Mouse (Mus musculus) B cell, adult 62 days (primary cell): ENCODE data around the gene Mvb12a. TPM values are rescaled to one million over a fixed set of nuclear protein-coding genes. Genes with fewer than 3 reads are reported as not detected.

ENCODE experiments used
- total RNA-seq: library from RNA; stranded (reverse); gene quantifications from 4 replicates; pipeline ENCODE4 v1.2.4, GENCODE M21; 2023

Gene Mvb12a
- total RNA-seq = 33.7 to 43.0 TPM (median 40.6 TPM) in 4 replicates

DNA sequence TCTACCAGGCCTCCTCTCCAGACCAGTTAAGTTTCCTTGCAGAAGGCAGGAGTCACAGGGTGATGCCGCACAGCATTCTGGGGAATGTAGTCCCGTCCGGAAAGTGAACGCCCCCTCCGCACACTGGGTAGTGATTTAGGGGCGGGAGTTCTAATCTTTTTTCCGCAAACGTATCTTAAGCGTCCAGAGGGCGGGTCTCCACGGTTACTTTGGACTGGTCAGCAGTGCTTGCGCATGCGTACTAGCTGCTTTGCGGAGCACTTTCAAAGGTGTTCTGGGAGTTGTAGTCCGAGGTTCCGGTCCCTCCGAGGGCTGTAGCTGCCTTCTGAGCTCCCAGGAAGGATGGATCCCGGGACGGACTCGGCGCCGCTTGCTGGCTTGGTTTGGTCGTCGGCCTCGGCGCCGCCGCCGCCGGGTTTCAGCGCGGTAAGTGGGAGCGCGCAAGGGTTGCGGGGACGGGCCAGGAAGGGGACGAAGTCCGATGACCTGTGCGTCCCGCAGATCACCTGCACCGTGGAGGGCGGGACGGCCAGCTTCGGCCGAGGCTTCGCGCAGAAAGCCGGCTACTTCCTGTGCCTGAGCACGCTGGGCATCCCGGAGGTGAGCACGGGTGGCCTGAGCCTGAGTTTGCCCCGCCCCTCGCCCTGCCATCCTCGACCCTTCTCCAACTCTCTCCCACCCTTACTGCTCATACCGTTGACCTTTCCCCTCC lies at the start of gene Mvb12a:
Gene Mvb12a (plus strand): TSS at position 291 of the 712 bp plus-strand sequence.

DNA sequence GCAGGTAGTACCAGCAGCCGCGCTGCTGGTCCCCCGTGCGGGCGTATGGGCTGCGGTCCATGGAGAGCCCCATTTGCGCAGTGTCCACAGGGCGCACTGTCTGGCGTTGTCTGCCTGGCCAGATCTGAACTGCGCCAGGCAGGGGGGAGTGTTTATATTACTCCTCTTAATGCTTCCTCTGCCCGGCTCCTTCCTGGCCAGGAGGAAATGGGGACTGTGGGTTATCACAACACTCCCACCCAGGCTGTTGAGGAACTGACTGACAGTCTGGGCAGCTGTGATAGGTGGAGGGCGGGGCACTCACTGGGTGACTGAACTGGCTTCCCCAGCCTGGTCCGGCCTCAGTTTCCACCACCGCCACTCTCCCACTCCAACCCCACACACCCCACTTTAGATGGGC lies 31.1 kb upstream of the Mvb12a start, which contains the start of gene Plvap:
Gene Plvap (minus strand): TSS at position 109 of the 400 bp plus-strand sequence.

DNA sequence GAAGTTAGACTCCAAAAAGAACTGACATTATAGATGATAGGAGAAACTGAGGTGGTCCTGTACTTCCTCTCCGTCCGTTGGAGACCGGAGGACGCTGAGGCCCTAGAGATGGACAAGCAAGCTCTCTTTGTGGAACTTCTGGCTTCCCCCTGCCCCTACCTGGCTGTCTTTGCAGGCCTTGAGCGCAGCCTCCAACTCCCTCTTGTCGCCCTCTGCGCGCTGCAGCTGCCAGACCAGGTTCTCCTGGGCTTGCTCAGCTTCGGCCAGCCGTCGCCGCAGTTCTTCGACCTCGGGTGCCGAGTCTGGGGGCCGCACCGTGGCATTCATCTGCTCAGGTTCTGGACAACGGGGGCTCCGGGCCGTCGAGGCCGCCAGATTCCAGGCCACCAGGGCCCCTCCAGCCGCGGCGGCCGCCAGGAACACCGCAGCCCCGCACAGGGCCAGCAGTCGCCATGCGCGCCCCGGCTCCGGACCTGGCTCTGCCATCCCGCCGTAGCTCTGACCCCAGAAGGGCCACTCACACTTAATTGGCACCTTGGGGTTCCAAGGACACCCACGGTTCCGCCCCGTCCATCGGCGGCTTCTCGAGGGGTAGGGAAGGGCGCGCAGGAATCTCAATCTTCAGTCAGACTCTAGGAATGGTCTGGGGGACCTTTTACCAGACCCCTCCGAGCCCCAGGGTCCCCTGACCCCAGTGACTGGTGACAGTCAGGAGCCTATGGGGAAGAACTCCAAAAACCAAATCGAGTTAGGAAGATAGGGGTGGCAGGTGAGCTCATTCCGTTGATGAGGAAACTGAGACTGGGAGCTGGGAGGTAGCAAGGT lies 17.3 kb upstream of the Mvb12a start, which contains the start of gene Ccdc194:
Gene Ccdc194 (minus strand): TSS at position 486 of the 825 bp plus-strand sequence.

DNA sequence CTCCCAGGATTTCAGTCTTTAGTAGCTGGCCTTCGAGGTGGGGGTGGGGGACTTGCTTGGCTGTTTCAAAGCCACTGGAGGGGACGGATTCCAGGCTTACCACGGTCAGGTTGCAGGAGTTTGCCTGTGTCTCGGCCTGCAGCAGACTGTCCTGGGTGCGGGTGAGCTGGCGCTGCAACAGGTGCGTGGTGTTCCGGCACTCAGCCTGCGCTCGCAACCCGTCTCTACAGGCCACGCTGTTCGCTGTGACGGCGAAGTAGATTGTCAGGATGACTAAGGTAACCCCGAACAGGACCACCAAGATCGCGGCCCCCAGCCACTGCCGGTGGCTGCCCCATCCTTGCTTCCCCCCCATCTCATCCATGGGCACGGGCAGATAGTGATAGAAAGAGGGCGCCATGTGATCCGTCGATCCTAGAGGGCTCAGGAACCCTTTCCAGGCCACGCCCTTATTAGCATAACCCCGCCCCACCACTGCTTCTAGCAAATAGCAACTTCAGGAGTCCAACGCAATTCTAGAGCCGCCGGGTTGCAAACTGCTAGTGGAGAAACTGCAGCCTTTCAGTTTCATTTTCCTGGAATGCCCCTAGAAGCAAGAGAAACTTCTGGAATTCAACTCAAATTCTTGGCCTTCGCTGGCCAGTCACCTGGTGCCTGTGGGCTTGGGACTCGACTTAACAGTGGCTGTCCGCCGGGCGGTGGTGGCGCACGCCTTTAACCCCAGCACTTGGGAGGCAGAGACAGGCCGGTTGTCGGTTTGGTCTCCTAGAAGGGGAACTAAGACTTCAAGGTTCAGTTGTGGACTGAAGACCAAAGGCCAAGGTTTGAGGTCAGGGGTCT lies 5.5 kb upstream of the Mvb12a start, which contains the start of gene Bst2:
Gene Bst2 (minus strand): TSS at position 429 of the 840 bp plus-strand sequence.

DNA sequence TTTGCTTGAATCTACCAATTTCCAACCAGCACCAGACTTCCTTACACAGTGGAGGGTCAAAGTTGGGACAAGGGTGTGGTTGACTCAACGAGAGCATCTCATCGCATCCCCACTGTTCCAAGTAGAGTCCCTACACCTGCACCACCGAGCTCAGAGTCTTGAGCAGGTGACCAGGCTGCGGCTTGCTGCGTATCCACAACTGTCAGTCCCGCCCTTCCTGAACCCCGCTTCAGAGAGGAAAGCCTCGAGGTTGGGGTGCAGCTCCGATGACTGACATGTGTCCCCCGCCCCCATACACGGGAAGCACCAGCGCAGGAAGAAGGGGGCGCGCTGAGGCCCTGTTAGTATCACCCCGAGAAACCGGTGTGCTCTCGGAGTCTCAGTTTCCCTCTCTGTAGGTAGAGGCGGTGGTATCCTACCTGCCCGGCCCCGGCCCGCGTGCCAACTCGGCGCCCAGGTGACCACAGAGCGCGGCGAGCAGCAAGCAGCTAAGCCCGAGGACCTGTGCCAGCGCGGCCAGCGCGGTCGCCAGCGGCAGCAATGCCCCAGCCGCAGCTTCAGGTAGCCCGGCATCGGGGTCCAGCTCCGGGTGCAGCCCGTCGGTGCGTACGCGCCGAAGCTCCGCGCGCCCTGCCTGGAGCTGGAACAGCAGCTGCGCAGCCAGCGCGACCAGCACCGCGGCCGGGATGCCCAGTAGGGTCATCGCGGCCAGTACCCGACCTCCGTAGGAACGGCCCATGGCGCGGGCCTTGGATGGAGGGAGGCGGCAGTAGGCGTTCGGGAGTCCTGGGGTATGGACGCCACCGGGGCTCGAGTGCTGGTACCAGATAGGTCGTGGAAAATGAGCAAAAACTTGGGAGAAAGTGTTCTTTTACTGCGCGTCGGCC lies 15.6 kb downstream of the Mvb12a start, which contains the start of gene Tmem221:
Gene Tmem221 (minus strand): TSS at position 801 of the 887 bp plus-strand sequence.

DNA sequence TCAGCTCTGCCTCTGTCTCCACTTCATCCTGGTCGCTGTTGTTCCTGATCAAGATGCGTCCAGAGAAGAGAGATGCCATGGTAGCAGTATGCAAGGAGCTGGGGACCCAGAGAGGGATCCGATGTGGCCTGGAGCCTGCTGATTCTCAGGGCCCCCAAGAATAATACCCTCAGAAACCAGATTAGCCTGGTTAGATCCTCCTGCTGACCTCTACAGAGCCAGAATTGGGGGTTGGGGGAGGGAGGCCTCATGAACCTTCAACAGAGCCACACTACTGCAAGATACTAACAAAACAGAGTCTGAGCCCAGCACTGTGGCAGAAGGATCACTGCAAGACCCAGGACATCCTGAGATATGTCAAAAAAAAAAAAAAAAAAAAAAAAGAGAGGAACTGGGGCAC lies 23.8 kb downstream of the Mvb12a start, which contains the start of gene Nxnl1:
Gene Nxnl1 (minus strand): TSS at position 101 of the 400 bp plus-strand sequence.

DNA sequence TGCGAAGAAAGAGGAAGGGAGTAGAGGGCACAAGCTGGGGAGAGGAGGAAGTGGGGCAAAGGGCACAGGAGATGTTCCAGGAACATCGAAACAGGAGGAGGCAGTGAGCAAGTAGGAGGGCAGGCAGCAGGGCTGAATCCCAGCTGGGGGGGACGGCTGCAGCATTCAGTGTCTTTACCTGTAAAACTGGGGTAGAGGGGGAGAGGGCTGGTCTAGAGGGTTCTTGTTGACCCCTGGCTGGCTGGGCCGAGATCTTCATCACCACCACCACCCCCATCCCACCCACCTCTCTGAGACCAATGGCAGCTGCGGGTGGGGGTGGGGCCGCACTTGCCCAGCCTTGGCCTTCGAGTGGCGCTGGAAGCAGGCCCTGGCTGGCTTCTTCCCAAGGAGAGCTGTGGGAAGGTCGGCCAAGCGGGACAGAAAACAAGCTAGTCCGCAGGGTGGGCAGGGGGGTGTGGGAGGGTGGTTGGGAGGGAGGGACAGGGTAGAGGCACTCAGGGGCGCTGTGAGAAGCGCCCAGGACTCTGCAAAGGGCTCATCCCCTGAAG lies 25.7 kb downstream of the Mvb12a start, which contains the start of gene Slc27a1:
Gene Slc27a1 (plus strand): TSS at position 496 of the 551 bp plus-strand sequence.

DNA sequence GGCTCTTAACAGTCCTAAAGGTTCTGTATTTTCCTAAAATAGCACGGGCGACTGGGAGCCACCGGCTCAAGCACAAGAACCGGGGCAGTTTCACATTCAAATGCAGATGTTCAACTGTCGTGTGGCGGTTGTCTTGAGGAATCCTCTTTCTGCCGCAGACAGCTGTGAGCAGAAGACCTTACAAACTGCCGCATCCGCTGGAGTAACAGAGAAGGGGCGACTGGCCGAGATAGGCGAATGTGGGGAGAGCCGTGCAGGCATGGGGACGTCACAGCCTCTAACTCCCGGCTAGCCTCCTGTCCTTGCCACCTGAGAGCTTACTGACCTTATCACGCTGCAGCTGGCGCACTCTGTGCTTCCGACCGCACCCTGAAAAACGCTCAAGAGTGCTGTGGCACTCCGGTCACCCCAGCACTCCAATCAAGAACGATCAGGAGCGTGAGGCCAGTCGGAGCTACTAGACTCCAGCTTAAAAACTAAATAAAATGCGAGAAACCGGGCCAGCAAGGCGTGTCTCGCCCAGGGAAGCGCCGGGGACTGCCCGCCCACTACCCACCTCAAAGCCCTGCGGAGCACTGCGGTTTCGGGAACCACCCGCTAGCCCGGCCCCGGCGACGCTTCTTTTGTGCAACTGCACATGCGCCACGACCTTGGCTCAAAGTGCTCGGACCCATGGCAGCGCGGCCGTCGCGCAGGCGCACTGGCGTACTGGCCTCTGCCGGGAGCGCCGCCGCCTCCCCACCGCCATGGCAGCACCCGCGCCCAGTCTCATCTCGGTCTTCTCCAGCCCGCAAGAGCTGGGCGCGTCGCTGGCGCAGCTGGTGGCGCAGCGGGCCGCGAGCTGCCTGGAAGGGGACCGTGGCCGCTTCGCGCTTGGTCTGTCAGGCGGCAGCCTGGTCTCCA lies 49.0 kb downstream of the Mvb12a start, which contains the start of gene Pgls:
Gene Pgls (plus strand): TSS at position 706 of the 903 bp plus-strand sequence.

DNA sequence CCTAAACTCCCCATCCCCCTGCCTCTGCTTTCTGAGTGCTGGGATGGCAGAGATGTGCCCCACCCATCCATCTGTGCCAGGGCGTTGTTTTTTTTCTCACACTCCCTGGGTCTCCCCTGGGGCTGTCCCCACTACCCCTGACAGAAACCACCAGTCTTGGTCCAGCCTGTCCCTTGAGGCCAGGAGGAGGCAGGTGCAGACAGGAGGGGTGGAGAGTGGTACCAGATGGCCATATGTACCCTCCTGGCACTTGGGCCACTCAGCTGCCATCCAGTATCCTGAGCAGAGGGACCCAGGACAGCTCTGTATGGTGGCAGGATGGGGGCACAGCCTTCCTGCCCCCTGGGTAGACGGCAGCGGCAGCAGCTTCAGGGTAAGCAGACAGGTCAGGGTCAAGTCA lies 54.7 kb downstream of the Mvb12a start, which contains the start of gene Fam129c:
Gene Fam129c (plus strand): TSS at position 198 of the 400 bp plus-strand sequence.

Other genes starting within 250 kb of the Mvb12a start
- gene Use1, start 176.1 kb upstream of the Mvb12a start, total RNA-seq = 279 to 295 TPM (median 290 TPM) in 4 replicates
- gene Ocel1, start 171.6 kb upstream of the Mvb12a start, total RNA-seq = 16.4 to 24.5 TPM (median 23.0 TPM) in 4 replicates
- 12.5 to 15.7 TPM (median 13.8 TPM) in 4 replicates for gene Nr2f6, start 161.0 kb upstream of the Mvb12a start, total RNA-seq
- gene Ushbp1, start 147.1 kb upstream of the Mvb12a start, total RNA-seq = not detected in 4 replicates
- gene Babam1, start 146.1 kb upstream of the Mvb12a start, total RNA-seq = 86.1 to 104 TPM (median 93.2 TPM) in 4 replicates
- 0.39 to 1.6 TPM (median 0.60 TPM) in 4 replicates for gene Ankle1, start 136.9 kb upstream of the Mvb12a start, total RNA-seq
- 12.0 to 14.3 TPM (median 12.5 TPM) in 4 replicates for gene Abhd8, start 79.3 kb upstream of the Mvb12a start, total RNA-seq
- 28.3 to 38.5 TPM (median 35.1 TPM) in 4 replicates for gene Mrpl34, start 78.0 kb upstream of the Mvb12a start, total RNA-seq
- gene Dda1, start 73.7 kb upstream of the Mvb12a start, total RNA-seq = 100 to 118 TPM (median 108 TPM) in 4 replicates
- 11.7 to 13.0 TPM (median 12.1 TPM) in 4 replicates for gene Ano8, start 57.0 kb upstream of the Mvb12a start, total RNA-seq
- gene Gtpbp3, start 54.8 kb upstream of the Mvb12a start, total RNA-seq = 14.6 to 19.6 TPM (median 17.3 TPM) in 4 replicates
- gene Plvap, start 31.2 kb upstream of the Mvb12a start, total RNA-seq = 0.49 TPM in 1 of 4 replicates, not detected in the others
- gene Ccdc194, start 17.2 kb upstream of the Mvb12a start, total RNA-seq = not detected in 4 replicates
- 22.0 to 39.0 TPM (median 26.1 TPM) in 4 replicates for gene Bst2, start 5.5 kb upstream of the Mvb12a start, total RNA-seq
- not detected in 4 replicates for gene Tmem221, start 15.9 kb downstream of the Mvb12a start, total RNA-seq
- not detected in 4 replicates for gene Nxnl1, start 23.7 kb downstream of the Mvb12a start, total RNA-seq
- gene Slc27a1, start 26.0 kb downstream of the Mvb12a start, total RNA-seq = 9.7 to 12.1 TPM (median 11.2 TPM) in 4 replicates
- 96.6 to 107 TPM (median 102 TPM) in 4 replicates for gene Pgls, start 49.3 kb downstream of the Mvb12a start, total RNA-seq
- 102 to 133 TPM (median 110 TPM) in 4 replicates for gene Fam129c, start 54.7 kb downstream of the Mvb12a start, total RNA-seq
- 104 to 123 TPM (median 109 TPM) in 4 replicates for gene Colgalt1, start 68.1 kb downstream of the Mvb12a start, total RNA-seq
- gene Unc13a, start 128.8 kb downstream of the Mvb12a start, total RNA-seq = 0.09 to 0.33 TPM (median 0.21 TPM) in 3 of 4 replicates, not detected in the other
- gene Jak3, start 133.4 kb downstream of the Mvb12a start, total RNA-seq = 76.1 to 85.3 TPM (median 78.2 TPM) in 4 replicates
- 33.1 to 39.9 TPM (median 34.5 TPM) in 4 replicates for gene Insl3, start 146.3 kb downstream of the Mvb12a start, total RNA-seq
- gene B3gnt3, start 158.9 kb downstream of the Mvb12a start, total RNA-seq = 0.30 to 0.75 TPM (median 0.51 TPM) in 4 replicates
- gene Fcho1, start 182.8 kb downstream of the Mvb12a start, total RNA-seq = 170 to 194 TPM (median 172 TPM) in 4 replicates